Comparison of ENCODE assay signal across 16 mouse cellular contexts in genomic region chr11:80050088-80050487, GRCm38 (mm10). TPM values are rescaled to one million over a fixed set of nuclear protein-coding genes. Genes with fewer than 3 reads are reported as not detected.
A peak's percentile ranks its signal among the peaks of the same experiment; 100 is the strongest.
DNase-seq lines count a peak whose midpoint lies in the region; ATAC-seq and TF ChIP-seq lines count a peak whose summit lies in the region.
"Had no signal": no experiment of that assay in that cellular context is flagged by ENCODE, and none has a peak within 500 bp of the region (broad histone marks: within the 10 kb centered on the region; RNA-seq: fewer than 3 reads in every experiment).

No protein-coding gene starts in this region.

- H3K79me2 ChIP-seq in heart, adult 2 months (replicated peaks; ENCODE audit: control insufficient read depth, insufficient read depth, low read length), result 0 out of 2 replicates have a peak, but pooled peaks cover 1% of the 10 kb centered on the region

- TF ChIP-seq POLR2A in heart, adult 2 months (IDR thresholded peaks at IDR 0.05; ENCODE audit: insufficient read depth, low read depth, low read length), result no peak

- H3K36me3 ChIP-seq in heart, adult 2 months (ENCODE audit: control insufficient read depth, insufficient read depth, low read length), result no peaks in the 10 kb centered on the region
- H3K36me3 ChIP-seq in hindbrain, embryonic 13.5 days, result peaks cover 11% of the 10 kb centered on the region
- peaks cover 78% of the 10 kb centered on the region for H3K36me3 ChIP-seq in liver, postnatal 0 days (replicated peaks; ENCODE audit: insufficient read depth, low read length)

- no peak overlapping the region for H3K4me3 ChIP-seq in heart, adult 2 months
- H3K4me3 ChIP-seq in hindbrain, embryonic 13.5 days, result no peak overlapping the region
- H3K4me3 ChIP-seq in liver, postnatal 0 days (ENCODE audit: low read depth, low read length), result no peak overlapping the region
- H3K4me3 ChIP-seq: lung, embryonic 15.5 days had no signal

- WGBS in heart, adult 2 months, result 39% methylated on average over 2 of the region's 2 CpGs
- WGBS in hindbrain, embryonic 13.5 days, result 70% methylated on average over 2 of the region's 2 CpGs
- 77% methylated on average over 2 of the region's 2 CpGs for WGBS in liver, postnatal 0 days (ENCODE audit: insufficient replicate concordance)

- no peaks in the 10 kb centered on the region for H3K27me3 ChIP-seq in heart, adult 2 months (ENCODE audit: control insufficient read depth, insufficient read depth, low read length)
- no peaks in the 10 kb centered on the region for H3K27me3 ChIP-seq in hindbrain, embryonic 13.5 days
- no peaks in the 10 kb centered on the region for H3K27me3 ChIP-seq in liver, postnatal 0 days (ENCODE audit: insufficient read depth, low read length)
- H3K27me3 ChIP-seq: lung, embryonic 15.5 days had no signal

- no peak for ATAC-seq in hindbrain, embryonic 13.5 days (ENCODE audit: low FRiP score)
- ATAC-seq in liver, postnatal 0 days, result no peak

- H3K9ac ChIP-seq in heart, adult 2 months (ENCODE audit: low read depth, low read length), result no peak overlapping the region
- H3K9ac ChIP-seq in hindbrain, embryonic 13.5 days, result no peak overlapping the region
- H3K9ac ChIP-seq in liver, postnatal 0 days (replicated peaks), result no peak overlapping the region
- H3K9ac ChIP-seq: lung, embryonic 15.5 days had no signal

- intact Hi-C loops in heart, postnatal 25 days (cut with DNase I), result no loop called here
- intact Hi-C loops in heart, adult 2 months (cut with DNase I), result no loop called here
- intact Hi-C loops in heart, postnatal 10 days (cut with DNase I), result no loop called here

- peak; percentile 92 for DNase-seq in heart, adult 11 months
- DNase-seq in heart, postnatal 25 days (ENCODE audit: low spot score), result no peak
- DNase-seq in MN1 (ENCODE audit: low spot score), result peak; percentile 32
- DNase-seq in heart, adult 2 months, result peak in 1 of 2 experiments; percentile 27
- peak; percentile 60 to 64 for DNase-seq in heart, postnatal 10 days
- no peak for DNase-seq in liver, postnatal 0 days
- DNase-seq in neural tube, embryonic 10.5 days (ENCODE audit: extremely low spot score, low spot score), result no peak
- DNase-seq: B cell, adult 2 months; cerebellum, adult 2 months; kidney, postnatal 4 days; liver; right cerebral cortex, adult 18-20 months; thymus, postnatal 14 days had no signal

- no peak overlapping the region for H3K4me2 ChIP-seq in hindbrain, embryonic 13.5 days
- H3K4me2 ChIP-seq in liver, postnatal 0 days (ENCODE audit: low read depth, low read length), result no peak overlapping the region
- H3K4me2 ChIP-seq: lung, embryonic 15.5 days had no signal

- H3K9me3 ChIP-seq in hindbrain, embryonic 13.5 days, result no peaks in the 10 kb centered on the region
- H3K9me3 ChIP-seq in liver, postnatal 0 days (ENCODE audit: low read length), result no peaks in the 10 kb centered on the region
- H3K9me3 ChIP-seq: G1E; lung, embryonic 15.5 days had no signal

- 0 out of 2 replicates have a peak, but pooled peaks have one; percentile 4 for TF ChIP-seq CTCF in heart, adult 2 months (IDR thresholded peaks at IDR 0.05)
- TF ChIP-seq CTCF in liver, postnatal 0 days (IDR thresholded peaks at IDR 0.05; ENCODE audit: low read depth), result no peak

- no peak for TF ChIP-seq EP300 in heart, adult 2 months (IDR thresholded peaks at IDR 0.05; ENCODE audit: insufficient read depth, low read depth, low read length)
- TF ChIP-seq EP300 in liver, postnatal 0 days (IDR thresholded peaks at IDR 0.05; ENCODE audit: low read depth), result no peak

- peak overlapping the region; percentile 3; the same call in 1 of the 2 replicates for H3K27ac ChIP-seq in heart, adult 2 months
- no peak overlapping the region for H3K27ac ChIP-seq in hindbrain, embryonic 13.5 days
- H3K27ac ChIP-seq in liver, postnatal 0 days (ENCODE audit: low read depth), result no peak overlapping the region
- H3K27ac ChIP-seq: lung, embryonic 15.5 days had no signal

- no peaks in the 10 kb centered on the region; the same call in 1 of the 2 replicates for H3K4me1 ChIP-seq in heart, adult 2 months (ENCODE audit: control insufficient read depth, insufficient read depth, low read length)
- peaks cover 7% of the 10 kb centered on the region; the same call in 1 of the 2 replicates for H3K4me1 ChIP-seq in hindbrain, embryonic 13.5 days (replicated peaks)
- H3K4me1 ChIP-seq in liver, postnatal 0 days (ENCODE audit: insufficient read depth), result no peaks in the 10 kb centered on the region
- H3K4me1 ChIP-seq: lung, embryonic 15.5 days had no signal

RNA-seq across cellular contexts. Expression of gene Crlf3, which starts 30.7 kb away (rescaled TPM):
- total RNA-seq in heart, postnatal 25 days (2021), result 10 to 100 TPM; 13.5 to 14.3 TPM
- 10 to 100 TPM; 10.8 to 10.9 TPM for total RNA-seq in heart, adult 2 months (2021)
- polyA plus RNA-seq in heart, adult 2 months (2012; rRNA removed), result 8.0 and 11.7 TPM in 2 replicates
- total RNA-seq in heart, postnatal 10 days (2021), result 10 to 100 TPM; 16.6 to 26.5 TPM
- 12.3 and 13.1 TPM in 2 replicates for polyA plus RNA-seq in hindbrain, embryonic 13.5 days (2015; fragmentation: Nextera tagmentation; extraction: Ambion mirVana)
- 45.7 and 47.8 TPM in 2 replicates for polyA plus RNA-seq in liver, postnatal 0 days (2015; fragmentation: Nextera tagmentation; extraction: Ambion mirVana)

RNA-seq across cellular contexts. Expression of gene Atad5, which starts 39.1 kb away (rescaled TPM):
- total RNA-seq in heart, postnatal 25 days (2021), result under 1 TPM; 0.86 to 0.89 TPM
- under 1 TPM; 0.70 to 0.84 TPM for total RNA-seq in heart, adult 2 months (2021)
- 0.27 and 0.44 TPM in 2 replicates for polyA plus RNA-seq in heart, adult 2 months (2012; rRNA removed)
- 1 to 10 TPM; 2.8 to 4.1 TPM for total RNA-seq in heart, postnatal 10 days (2021)
- 6.1 and 6.3 TPM in 2 replicates for polyA plus RNA-seq in hindbrain, embryonic 13.5 days (2015; fragmentation: Nextera tagmentation; extraction: Ambion mirVana)
- polyA plus RNA-seq in liver, postnatal 0 days (2015; fragmentation: Nextera tagmentation; extraction: Ambion mirVana), result 3.7 and 4.9 TPM in 2 replicates

RNA-seq across cellular contexts. Expression of gene Suz12, which starts 57.2 kb away (rescaled TPM):
- total RNA-seq in heart, postnatal 25 days (2021), result 10 to 100 TPM; 24.9 to 27.2 TPM
- 10 to 100 TPM; 23.9 to 26.7 TPM for total RNA-seq in heart, adult 2 months (2021)
- polyA plus RNA-seq in heart, adult 2 months (2012; rRNA removed), result 3.7 and 7.8 TPM in 2 replicates
- total RNA-seq in heart, postnatal 10 days (2021), result 10 to 100 TPM; 37.5 to 39.4 TPM
- polyA plus RNA-seq in hindbrain, embryonic 13.5 days (2015; fragmentation: Nextera tagmentation; extraction: Ambion mirVana), result 16.0 and 16.9 TPM in 2 replicates
- 10.7 and 11.2 TPM in 2 replicates for polyA plus RNA-seq in liver, postnatal 0 days (2015; fragmentation: Nextera tagmentation; extraction: Ambion mirVana)

Comparison
In these comparisons a context has a peak if more than half of its experiments do, and no peak if none do; other contexts are left out.
1. DNase-seq: peak in heart, adult 11 months (single experiment), MN1 (single experiment) and heart, postnatal 10 days (2 of 2); none in heart, postnatal 25 days (single experiment), liver, postnatal 0 days (single experiment) and neural tube, embryonic 10.5 days (single experiment).